Mouse (Mus musculus) spleen, adult 2 months (tissue): ENCODE data around the gene Mindy1.

Experiments used
- CTCF ChIP-seq: fragments of 200-500 bp; IDR thresholded peaks from 2 replicates; pipeline ENCODE4 v1.5.1; 2011; ENCODE audit warnings: mild to moderate bottlenecking, inconsistent platforms; ENCODE audit not compliant: insufficient read depth, insufficient read length, insufficient replicate concordance; ENCODE audit errors: extremely low read depth
- POLR2A ChIP-seq: fragments of 200-500 bp; IDR thresholded peaks from 2 replicates; pipeline ENCODE4 v1.6.1; 2011; ENCODE audit warnings: low read depth, low read length, inconsistent platforms

- no peak for TF ChIP-seq POLR2A
- TF ChIP-seq CTCF = no peak
These were observed 4.9 kb downstream of the Mindy1 start for GRCm38 (mm10) chr3:95286011-95286410.
